Mouse (Mus musculus): ENCODE results near the gene H2-Ob. TPM values are rescaled to one million over a fixed set of nuclear protein-coding genes. Genes with fewer than 3 reads are reported as not detected.

The H2-Ob gene
- polyA plus RNA-seq, 1 experiment = 1.9 TPM

DNA sequence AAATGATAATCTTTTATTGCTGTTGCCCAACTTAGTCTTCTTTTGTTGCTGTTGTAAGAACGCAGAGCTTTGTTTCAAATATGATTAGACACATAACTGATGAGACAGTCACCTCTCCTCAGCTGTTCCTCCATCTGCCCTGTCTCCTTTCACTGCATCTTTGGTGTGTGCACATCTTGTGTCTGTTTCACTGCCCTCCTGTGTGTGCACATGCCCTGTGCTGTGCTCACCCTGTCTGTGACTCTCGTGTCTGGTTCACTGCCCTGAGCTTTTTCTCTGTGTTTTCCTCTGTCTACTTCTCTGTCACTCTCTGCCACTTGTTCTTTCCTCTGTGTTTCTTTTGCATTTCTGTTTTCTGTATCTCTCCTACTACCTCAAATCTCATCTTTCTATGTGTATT is 31.5 kb downstream of the H2-Ob start:
- no peak overlapping the region for H3K27ac ChIP-seq (ENCODE audit: insufficient read depth, low read depth, low read length)
- no peak overlapping the region for H3K4me3 ChIP-seq (ENCODE audit: insufficient read depth, low read length)

DNA sequence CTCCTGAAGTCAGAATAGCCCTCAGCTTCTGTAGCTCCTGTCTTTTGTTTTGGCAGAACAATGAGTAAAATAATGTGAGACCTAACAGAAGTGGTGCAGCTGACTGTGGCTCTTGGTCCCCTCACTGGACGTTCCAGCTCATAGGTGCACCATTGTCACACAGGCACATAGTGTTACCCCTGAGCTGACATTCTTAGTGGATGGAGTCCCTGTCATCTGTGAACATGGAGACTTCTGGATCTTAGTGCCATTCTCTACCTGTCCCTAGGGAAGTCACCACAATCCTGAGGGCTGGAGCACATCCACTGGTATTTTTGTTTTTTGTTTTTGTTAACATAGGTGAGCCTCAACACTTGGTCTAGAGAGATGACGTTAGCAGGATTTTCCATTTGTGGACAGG is 32.2 kb downstream of the H2-Ob start:
- Histone ChIP-seq H3K27ac (ENCODE audit: insufficient read depth, low read depth, low read length) (no peak overlapping the region), H3K4me3 (ENCODE audit: insufficient read depth, low read length) (no peak overlapping the region), H3K4me1 (ENCODE audit: control insufficient read depth, insufficient read depth, low read length) (no peaks in the 10 kb centered on the region)
- no peak for TF ChIP-seq POLR2A (IDR thresholded peaks at IDR 0.05; ENCODE audit: borderline replicate concordance, low read depth, low read length)
- TF ChIP-seq CTCF (IDR thresholded peaks at IDR 0.05; ENCODE audit: low read depth, low read length) = no peak

More for the DNA sequence above, 31.5 kb downstream of the H2-Ob start:
- TF ChIP-seq POLR2A (IDR thresholded peaks at IDR 0.05; ENCODE audit: borderline replicate concordance, low read depth, low read length) = no peak
- TF ChIP-seq CTCF (IDR thresholded peaks at IDR 0.05; ENCODE audit: low read depth, low read length) = no peak
- H3K4me1 ChIP-seq (ENCODE audit: control insufficient read depth, insufficient read depth, low read length) = no peaks in the 10 kb centered on the region

GRCm38 (mm10) chr17:34272102-34272501 is 33.4 kb downstream of the H2-Ob start:
- H3K4me3 ChIP-seq (ENCODE audit: insufficient read depth, low read length) = no peak overlapping the region
- H3K27ac ChIP-seq (ENCODE audit: insufficient read depth, low read depth, low read length) = no peak overlapping the region
- H3K4me1 ChIP-seq (ENCODE audit: control insufficient read depth, insufficient read depth, low read length) = no peaks in the 10 kb centered on the region
- TF ChIP-seq POLR2A (IDR thresholded peaks at IDR 0.05; ENCODE audit: borderline replicate concordance, low read depth, low read length) (no peak), CTCF (IDR thresholded peaks at IDR 0.05; ENCODE audit: low read depth, low read length) (no peak)

DNA sequence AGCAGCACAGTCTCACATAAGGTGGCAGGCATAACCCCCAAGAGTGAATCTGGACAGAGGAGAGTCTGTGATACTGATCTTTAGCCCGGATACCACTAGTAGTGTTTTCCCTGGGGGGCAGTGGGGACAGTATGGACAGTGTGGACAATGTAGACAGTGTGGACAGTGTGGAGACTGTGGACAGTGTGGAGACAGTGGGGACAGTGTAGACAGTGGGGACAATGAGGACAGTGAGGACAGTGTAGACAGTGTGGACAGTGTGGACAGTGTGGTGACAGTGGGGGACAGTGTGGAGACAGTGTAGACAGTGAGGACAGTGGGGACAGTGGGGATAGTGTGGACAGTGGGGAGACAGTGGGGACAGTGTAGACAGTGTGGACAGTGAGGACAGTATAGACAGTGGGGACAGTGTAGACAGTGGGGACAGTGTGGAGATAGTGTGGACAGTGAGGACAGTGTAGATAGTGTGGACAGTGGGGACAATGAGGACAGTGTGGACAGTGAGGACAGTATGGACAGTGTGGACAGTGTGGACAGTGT is 41.9 kb downstream of the H2-Ob start:
- no peak for TF ChIP-seq POLR2A (IDR thresholded peaks at IDR 0.05; ENCODE audit: borderline replicate concordance, low read depth, low read length)
- no peak for TF ChIP-seq CTCF (IDR thresholded peaks at IDR 0.05; ENCODE audit: low read depth, low read length)
- H3K4me3 ChIP-seq (ENCODE audit: insufficient read depth, low read length) = no peak overlapping the region
- H3K27ac ChIP-seq (ENCODE audit: insufficient read depth, low read depth, low read length) = no peak overlapping the region
- H3K4me1 ChIP-seq (ENCODE audit: control insufficient read depth, insufficient read depth, low read length) = no peaks in the 10 kb centered on the region

GRCm38 (mm10) chr17:34281836-34282235 is 43.1 kb downstream of the H2-Ob start:
- Histone ChIP-seq H3K4me3 (ENCODE audit: insufficient read depth, low read length) (no peak overlapping the region), H3K27ac (ENCODE audit: insufficient read depth, low read depth, low read length) (no peak overlapping the region), H3K4me1 (ENCODE audit: control insufficient read depth, insufficient read depth, low read length) (peaks cover 2% of the 10 kb centered on the region; the same call in 1 of the 2 replicates)
- TF ChIP-seq CTCF (IDR thresholded peaks at IDR 0.05; ENCODE audit: low read depth, low read length) (no peak), POLR2A (IDR thresholded peaks at IDR 0.05; ENCODE audit: borderline replicate concordance, low read depth, low read length) (no peak)

DNA sequence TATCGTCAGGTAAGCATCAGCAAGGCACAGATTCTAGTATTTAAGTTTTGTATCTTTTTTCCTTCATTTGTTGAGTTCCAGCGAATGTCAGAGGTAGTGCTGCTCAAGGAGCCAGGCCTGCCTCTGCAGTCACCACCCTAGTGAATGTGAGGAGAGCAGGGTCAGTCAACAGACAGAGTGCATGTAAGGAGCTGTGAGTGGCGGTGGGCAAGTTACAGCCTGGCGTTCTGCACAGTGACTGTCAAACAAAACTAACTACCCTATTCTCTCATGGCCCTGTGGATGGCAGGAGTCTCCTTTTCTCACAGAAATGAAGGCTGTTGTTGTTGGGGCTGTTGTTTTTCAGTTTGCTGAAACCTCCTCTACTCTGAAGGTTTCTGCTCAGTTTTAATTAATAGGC is 46.7 kb downstream of the H2-Ob start:
- no peak overlapping the region for H3K4me3 ChIP-seq (ENCODE audit: insufficient read depth, low read length)

DNA sequence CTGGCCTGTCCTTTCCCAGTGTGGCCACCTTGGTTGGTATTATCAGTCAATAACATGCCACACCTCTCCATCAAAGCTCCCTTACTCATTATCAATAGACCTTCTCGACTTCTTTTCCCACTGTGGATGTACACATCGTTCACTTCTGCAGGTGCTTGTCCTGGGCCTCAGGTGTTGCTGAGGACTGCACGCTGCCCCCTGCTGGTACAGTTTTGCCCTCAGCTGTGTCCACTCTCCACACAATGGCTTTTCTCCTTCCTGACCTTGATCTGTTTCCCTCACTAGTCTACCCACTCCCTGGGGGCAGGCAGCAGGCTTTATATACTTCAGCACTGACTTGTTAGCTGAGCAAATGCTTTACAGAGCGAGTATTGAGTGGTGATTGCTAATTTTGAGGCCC is 47.1 kb downstream of the H2-Ob start:
- Histone ChIP-seq H3K27ac (ENCODE audit: insufficient read depth, low read depth, low read length) (no peak overlapping the region), H3K4me3 (ENCODE audit: insufficient read depth, low read length) (no peak overlapping the region), H3K4me1 (ENCODE audit: control insufficient read depth, insufficient read depth, low read length) (peaks cover 10% of the 10 kb centered on the region; the same call in 1 of the 2 replicates)

More for the DNA sequence above, 46.7 kb downstream of the H2-Ob start:
- TF ChIP-seq POLR2A (IDR thresholded peaks at IDR 0.05; ENCODE audit: borderline replicate concordance, low read depth, low read length) = no peak
- TF ChIP-seq CTCF (IDR thresholded peaks at IDR 0.05; ENCODE audit: low read depth, low read length) = no peak
- Histone ChIP-seq H3K4me1 (ENCODE audit: control insufficient read depth, insufficient read depth, low read length) (peaks cover 10% of the 10 kb centered on the region; the same call in 1 of the 2 replicates), H3K27ac (ENCODE audit: insufficient read depth, low read depth, low read length) (no peak overlapping the region)

GRCm38 (mm10) chr17:34286501-34286900 is 47.8 kb downstream of the H2-Ob start:
- no peak for TF ChIP-seq CTCF (IDR thresholded peaks at IDR 0.05; ENCODE audit: low read depth, low read length)
- TF ChIP-seq POLR2A (IDR thresholded peaks at IDR 0.05; ENCODE audit: borderline replicate concordance, low read depth, low read length) = no peak
- Histone ChIP-seq H3K4me3 (ENCODE audit: insufficient read depth, low read length) (no peak overlapping the region), H3K4me1 (ENCODE audit: control insufficient read depth, insufficient read depth, low read length) (peaks cover 13% of the 10 kb centered on the region; the same call in 1 of the 2 replicates), H3K27ac (ENCODE audit: insufficient read depth, low read depth, low read length) (no peak overlapping the region)

More for the DNA sequence above, 47.1 kb downstream of the H2-Ob start:
- TF ChIP-seq POLR2A (IDR thresholded peaks at IDR 0.05; ENCODE audit: borderline replicate concordance, low read depth, low read length) (no peak), CTCF (IDR thresholded peaks at IDR 0.05; ENCODE audit: low read depth, low read length) (peak; percentile 33; the same call in 1 of the 2 replicates)

- TF ChIP-seq POLR2A (IDR thresholded peaks at IDR 0.05; ENCODE audit: borderline replicate concordance, low read depth, low read length) = no peak
- no peak for TF ChIP-seq CTCF (IDR thresholded peaks at IDR 0.05; ENCODE audit: low read depth, low read length)
- peaks cover 13% of the 10 kb centered on the region; the same call in 1 of the 2 replicates for H3K4me1 ChIP-seq (ENCODE audit: control insufficient read depth, insufficient read depth, low read length)
- H3K27ac ChIP-seq (ENCODE audit: insufficient read depth, low read depth, low read length) = no peak overlapping the region
- H3K4me3 ChIP-seq (ENCODE audit: insufficient read depth, low read length) = no peak overlapping the region
These were observed 48.3 kb downstream of the H2-Ob start for GRCm38 (mm10) chr17:34286999-34287398.

DNA sequence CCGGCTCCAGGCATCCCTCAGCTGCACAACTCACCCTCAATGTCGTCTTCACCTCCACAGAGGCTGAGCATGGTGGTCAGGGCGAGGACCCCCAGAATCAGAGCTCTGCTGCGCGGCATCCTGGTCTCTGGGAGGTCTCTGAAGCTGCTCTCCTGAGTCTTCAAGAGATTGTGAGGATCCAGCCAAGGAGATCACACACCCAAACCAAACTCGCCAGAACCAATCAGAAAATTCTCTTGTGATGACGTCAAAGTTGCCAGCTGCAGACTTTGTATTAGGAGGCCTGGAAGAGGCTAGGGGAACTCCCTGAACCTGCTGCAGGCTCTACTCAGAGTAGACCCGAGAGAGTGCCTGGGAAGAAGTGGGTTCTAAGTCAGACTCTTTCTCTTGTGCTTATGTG is 48.9 kb downstream of the H2-Ob start, which contains the start of gene H2-Aa:
TSS of gene H2-Aa (minus strand) at position 176 of the 400 bp plus-strand sequence.
- H3K27ac ChIP-seq (ENCODE audit: insufficient read depth, low read depth, low read length) = no peak within 1 kb of the TSS

More for the DNA sequence above, 48.9 kb downstream of the H2-Ob start, which contains the start of gene H2-Aa:
- Histone ChIP-seq H3K4me1 (ENCODE audit: control insufficient read depth, insufficient read depth, low read length) (peaks cover 13% of the 10 kb centered on the region; the same call in 1 of the 2 replicates), H3K4me3 (ENCODE audit: insufficient read depth, low read length) (no peak within 1 kb of the TSS)
- TF ChIP-seq CTCF (IDR thresholded peaks at IDR 0.05; ENCODE audit: low read depth, low read length) = no peak
- TF ChIP-seq POLR2A (IDR thresholded peaks at IDR 0.05; ENCODE audit: borderline replicate concordance, low read depth, low read length) = no peak
